Mouse (Mus musculus) MEL (cell line): Measurements from ENCODE around the gene Eef1a2. TPM values are rescaled to one million over a fixed set of nuclear protein-coding genes. Genes with fewer than 3 reads are reported as not detected.

Source experiments
- DNase-seq: peaks from one replicate; pipeline ENCODE4 v3.0.0; 2011; ENCODE audit warnings: low read depth, low spot score
- H3K27ac ChIP-seq: 2 replicates; pipeline ENCODE4 v1.5.1; 2012; ENCODE audit warnings: low read depth, mild to moderate bottlenecking, control low read depth, low read length, moderate library complexity; ENCODE audit not compliant: control insufficient read depth
- H3K27me3 ChIP-seq, 2 experiments: fragments of 150-350 bp in 1 of 2; sonication (generic) in 1 of 2; 2 replicates each; pipeline ENCODE4 v1.6.1; 2012; ENCODE audit warnings: low read length in 2 of 2, mild to moderate bottlenecking in 2 of 2, improper control_type of control experiment in 1 of 2, moderate library complexity in 1 of 2; ENCODE audit not compliant: insufficient read depth in 2 of 2, control insufficient read depth in 1 of 2
- H3K36me3 ChIP-seq, 2 experiments: 2 replicates each; pipeline ENCODE4 v1.6.1; 2012 to 2014; ENCODE audit warnings: low read length in 2 of 2, improper control_type of control experiment in 1 of 2, inconsistent platforms in 1 of 2, mild to moderate bottlenecking in 1 of 2; ENCODE audit not compliant: insufficient read depth in 2 of 2, control insufficient read depth in 1 of 2
- H3K4me1 ChIP-seq, 2 experiments: fragments of 150-350 bp in 1 of 2; sonication (generic) in 1 of 2; 2 replicates each; pipeline ENCODE4 v1.6.1; 2012; ENCODE audit warnings: low read length in 2 of 2, improper control_type of control experiment in 1 of 2, mild to moderate bottlenecking in 1 of 2; ENCODE audit not compliant: insufficient read depth in 2 of 2, control insufficient read depth in 1 of 2
- H3K4me3 ChIP-seq, 2 experiments: fragments of 150-350 bp in 1 of 2; sonication (generic) in 1 of 2; 2 replicates each; pipeline ENCODE4 v1.5.1; 2012; ENCODE audit warnings: low read depth in 2 of 2, low read length in 2 of 2, mild to moderate bottlenecking in 2 of 2, moderate library complexity in 2 of 2, control low read depth in 1 of 2, improper control_type of control experiment in 1 of 2; ENCODE audit not compliant: control insufficient read depth in 1 of 2, insufficient read depth in 1 of 2
- H3K79me2 ChIP-seq: 2 replicates; pipeline ENCODE4 v1.6.1; 2012; ENCODE audit warnings: mild to moderate bottlenecking, low read length, moderate library complexity; ENCODE audit not compliant: control insufficient read depth, poor library complexity, insufficient read depth
- H3K9ac ChIP-seq: 2 replicates; pipeline ENCODE4 v1.6.1; 2012; ENCODE audit warnings: low read depth, mild to moderate bottlenecking, control low read depth, low read length, moderate library complexity; ENCODE audit not compliant: control insufficient read depth, poor library complexity, severe bottlenecking
- H3K9me3 ChIP-seq: fragments of 150-350 bp; sonication (generic); replicated peaks from 2 replicates; pipeline ENCODE4 v1.6.1; 2012; ENCODE audit warnings: mild to moderate bottlenecking, low read length, improper control_type of control experiment, moderate library complexity; ENCODE audit not compliant: insufficient read depth
- BHLHE40 ChIP-seq: IDR thresholded peaks from 2 replicates; pipeline ENCODE4 v1.6.1; 2012; ENCODE audit warnings: low read depth, mild to moderate bottlenecking, inconsistent platforms, low read length, improper control_type of control experiment, borderline replicate concordance
- CHD1 ChIP-seq: IDR thresholded peaks from 2 replicates; pipeline ENCODE4 v1.6.1; 2012; ENCODE audit warnings: low read depth, mild to moderate bottlenecking, inconsistent platforms, low read length, improper control_type of control experiment
- CTCF ChIP-seq, 3 experiments: IDR thresholded peaks in 2 of 3; conservative IDR thresholded peaks in 1 of 3; 2 replicates each; pipeline ENCODE4 v1.5.1; 2011 to 2012; ENCODE audit warnings: low read length in 3 of 3, low read depth in 2 of 3, mild to moderate bottlenecking in 2 of 3, improper control_type of control experiment in 1 of 3, inconsistent platforms in 1 of 3, mixed read lengths in 1 of 3, moderate library complexity in 1 of 3; ENCODE audit not compliant: control insufficient read depth in 1 of 3, insufficient read depth in 1 of 3, poor library complexity in 1 of 3, severe bottlenecking in 1 of 3
- E2F4 ChIP-seq: IDR thresholded peaks from 2 replicates; pipeline ENCODE4 v1.6.1; 2011; ENCODE audit warnings: low read depth, low read length, improper control_type of control experiment, borderline replicate concordance
- ELF1 ChIP-seq: IDR thresholded peaks from 2 replicates; pipeline ENCODE4 v1.6.1; 2014; ENCODE audit warnings: low read depth, mild to moderate bottlenecking, inconsistent platforms, low read length, improper control_type of control experiment, moderate library complexity
- EP300 ChIP-seq, 2 experiments: IDR thresholded peaks; 2 replicates each; pipeline ENCODE4 v1.6.1; 2011; ENCODE audit warnings: improper control_type of control experiment in 2 of 2, low read length in 2 of 2, low read depth in 1 of 2, mild to moderate bottlenecking in 1 of 2
- GATA1 ChIP-seq: IDR thresholded peaks from 2 replicates; pipeline ENCODE4 v1.6.1; 2011; ENCODE audit warnings: low read depth, low read length, improper control_type of control experiment
- HCFC1 ChIP-seq: IDR thresholded peaks from 2 replicates; pipeline ENCODE4 v1.6.1; 2012; ENCODE audit warnings: low read depth, mild to moderate bottlenecking, inconsistent platforms, low read length, improper control_type of control experiment, moderate library complexity
- JUND ChIP-seq: IDR thresholded peaks from 2 replicates; pipeline ENCODE4 v1.6.1; 2011; ENCODE audit warnings: low read depth, mild to moderate bottlenecking, improper control_type of control experiment, low read length
- MAFK ChIP-seq: IDR thresholded peaks from 2 replicates; pipeline ENCODE4 v1.6.1; 2011; ENCODE audit warnings: low read depth, mild to moderate bottlenecking, low read length, improper control_type of control experiment, borderline replicate concordance
- MEF2A ChIP-seq: IDR thresholded peaks from 2 replicates; pipeline ENCODE4 v1.6.1; 2014; ENCODE audit warnings: low read depth, mild to moderate bottlenecking, inconsistent platforms, low read length, improper control_type of control experiment; ENCODE audit not compliant: poor library complexity, insufficient replicate concordance, severe bottlenecking; ENCODE audit errors: extremely low read depth
- MXI1 ChIP-seq: IDR thresholded peaks from 2 replicates; pipeline ENCODE4 v1.6.1; 2011; ENCODE audit warnings: mild to moderate bottlenecking, low read depth, low read length, improper control_type of control experiment
- MYB ChIP-seq: IDR thresholded peaks from 2 replicates; pipeline ENCODE4 v1.6.1; 2011; ENCODE audit warnings: mild to moderate bottlenecking, low read depth, low read length, improper control_type of control experiment
- NRF1 ChIP-seq: IDR thresholded peaks from 2 replicates; pipeline ENCODE4 v1.6.1; 2014; ENCODE audit warnings: low read depth, mild to moderate bottlenecking, inconsistent platforms, low read length, improper control_type of control experiment, moderate library complexity; ENCODE audit not compliant: poor library complexity, insufficient read depth, severe bottlenecking
- POLR2A ChIP-seq, 2 experiments: IDR thresholded peaks; 2 replicates each; pipeline ENCODE4 v1.6.1; 2011 to 2012; ENCODE audit warnings: low read length in 2 of 2, mild to moderate bottlenecking in 2 of 2, control low read depth in 1 of 2, improper control_type of control experiment in 1 of 2, low read depth in 1 of 2, moderate library complexity in 1 of 2; ENCODE audit not compliant: control insufficient read depth in 1 of 2, insufficient read depth in 1 of 2, poor library complexity in 1 of 2
- POLR2AphosphoS5 ChIP-seq: IDR thresholded peaks from 2 replicates; pipeline ENCODE4 v1.6.1; 2012; ENCODE audit warnings: low read depth, borderline replicate concordance, mild to moderate bottlenecking, inconsistent platforms, low read length, moderate library complexity, mixed read lengths
- RAD21 ChIP-seq: IDR thresholded peaks from 2 replicates; pipeline ENCODE4 v1.6.1; 2011; ENCODE audit warnings: mild to moderate bottlenecking, low read depth, low read length, improper control_type of control experiment
- SIN3A ChIP-seq: IDR thresholded peaks from 2 replicates; pipeline ENCODE4 v1.6.1; 2012; ENCODE audit warnings: low read length, improper control_type of control experiment, inconsistent platforms
- TAL1 ChIP-seq: IDR thresholded peaks from 2 replicates; pipeline ENCODE4 v1.6.1; 2012; ENCODE audit warnings: mild to moderate bottlenecking, inconsistent platforms, low read length, moderate library complexity, mixed read lengths
- TBP ChIP-seq: IDR thresholded peaks from 2 replicates; pipeline ENCODE4 v1.8.0; 2011; ENCODE audit warnings: low read depth, low read length, improper control_type of control experiment
- UBTF ChIP-seq: IDR thresholded peaks from 2 replicates; pipeline ENCODE4 v1.6.1; 2012; ENCODE audit warnings: low read depth, mild to moderate bottlenecking, inconsistent platforms, low read length, improper control_type of control experiment, moderate library complexity, borderline replicate concordance; ENCODE audit not compliant: insufficient read depth
- USF2 ChIP-seq, 2 experiments: IDR thresholded peaks; 2 replicates each; pipeline ENCODE4 v1.6.1; 2011 to 2012; ENCODE audit warnings: improper control_type of control experiment in 2 of 2, low read length in 2 of 2, borderline replicate concordance in 1 of 2, inconsistent platforms in 1 of 2, low read depth in 1 of 2, mild to moderate bottlenecking in 1 of 2; ENCODE audit not compliant: insufficient read depth in 1 of 2
- polyA plus RNA-seq, 2 experiments: library from polyadenylated mRNA; stranded (reverse) in 1 of 2; unstranded in 1 of 2; fragments of >175 nt in 1 of 2; fragments of >200 nt in 1 of 2; gene quantifications; 2 replicates each; pipeline versions ENCODE4 v1.2.1 to v1.2.4; 2012; ENCODE audit warnings: low replicate concordance in 2 of 2, low read depth in 1 of 2; ENCODE audit not compliant: insufficient read length in 2 of 2, insufficient read depth in 1 of 2, missing spikeins in 1 of 2
- total RNA-seq: library from RNA; depleted of rRNA; stranded (reverse); fragments of 300-350 nt; gene quantifications from 2 replicates; pipeline ENCODE4 v1.2.3, GENCODE M21; 2012

The Eef1a2 gene
- total and polyA plus RNA-seq, 3 experiments = not detected

- no peak for TF ChIP-seq CTCF (IDR thresholded peaks at IDR 0.05 in 2 of 3, conservative IDR thresholded peaks at IDR 0.05 in 1 of 3; ENCODE audit: control insufficient read depth in 1 of 3, insufficient read depth in 1 of 3, low read depth in 2 of 3, low read length in 3 of 3, poor library complexity in 1 of 3, severe bottlenecking in 1 of 3)
- TF ChIP-seq BHLHE40 = no peak
- no peak for TF ChIP-seq MEF2A
- TF ChIP-seq CHD1 = no peak
- TF ChIP-seq NRF1 = no peak
- TF ChIP-seq ELF1 = no peak
- TF ChIP-seq UBTF = no peak
- no peak for TF ChIP-seq HCFC1
- no peak for TF ChIP-seq RAD21
- TF ChIP-seq SIN3A = no peak
- TF ChIP-seq MXI1 = no peak
- no peak for TF ChIP-seq MAFK
- no peak for TF ChIP-seq JUND
- no peak for TF ChIP-seq GATA1
- no peak for TF ChIP-seq USF2 (IDR thresholded peaks at IDR 0.05; ENCODE audit: borderline replicate concordance in 1 of 2, insufficient read depth in 1 of 2, low read depth in 1 of 2, low read length in 2 of 2)
- TF ChIP-seq TAL1 = no peak
- no peak for TF ChIP-seq EP300 (IDR thresholded peaks at IDR 0.05; ENCODE audit: low read depth in 1 of 2, low read length in 2 of 2)
- no peak for TF ChIP-seq TBP
- no peak for TF ChIP-seq POLR2AphosphoS5
- no peak for TF ChIP-seq MYB
- Histone ChIP-seq H3K27me3 (no peaks in the 10 kb centered on the region; a peak in 1 of 4 replicates), H3K9me3 (no peaks in the 10 kb centered on the region), H3K9ac (no peak overlapping the region), H3K79me2 (no peaks in the 10 kb centered on the region), H3K4me3 (no peak overlapping the region), H3K27ac (no peak overlapping the region), H3K4me1 (no peaks in the 10 kb centered on the region), H3K36me3 (no peaks in the 10 kb centered on the region)
- no peak for DNase-seq
Measured at GRCm38 (mm10) chr2:181155801-181156200, 1.0 kb downstream of the Eef1a2 start.

DNA sequence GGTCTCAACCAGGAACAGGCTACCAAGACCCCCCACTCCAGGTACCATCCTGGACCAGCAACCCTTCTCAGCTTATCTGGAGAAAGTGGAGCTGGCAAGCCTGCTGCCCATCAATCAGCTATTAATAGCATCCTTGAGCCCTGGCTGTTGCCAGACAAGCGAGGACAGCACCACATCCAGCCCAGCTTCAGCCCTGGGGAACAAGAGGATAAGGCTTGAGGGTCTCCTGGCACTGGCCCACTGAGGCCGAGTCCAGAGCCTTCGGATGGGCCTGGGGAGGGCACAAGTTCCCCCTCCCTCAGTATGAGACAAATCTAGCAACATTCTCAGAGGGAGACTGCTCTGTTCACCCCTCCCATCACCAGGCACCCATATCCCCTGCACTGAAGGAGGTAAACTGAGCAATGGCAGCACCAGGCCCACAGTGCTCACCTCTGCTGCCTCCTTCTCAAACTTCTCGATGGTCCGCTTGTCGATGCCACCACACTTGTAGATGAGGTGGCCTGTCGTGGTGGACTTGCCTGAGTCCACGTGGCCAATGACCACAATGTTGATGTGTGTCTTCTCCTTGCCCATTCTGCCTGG is 1.9 kb downstream of the Eef1a2 start:
- H3K4me3 ChIP-seq = no peak overlapping the region
- H3K9me3 ChIP-seq = no peaks in the 10 kb centered on the region
- H3K36me3 ChIP-seq = no peaks in the 10 kb centered on the region
- TF ChIP-seq CTCF (IDR thresholded peaks at IDR 0.05 in 2 of 3, conservative IDR thresholded peaks at IDR 0.05 in 1 of 3; ENCODE audit: control insufficient read depth in 1 of 3, insufficient read depth in 1 of 3, low read depth in 2 of 3, low read length in 3 of 3, poor library complexity in 1 of 3, severe bottlenecking in 1 of 3) (no peak), E2F4 (no peak), GATA1 (no peak), POLR2A (IDR thresholded peaks at IDR 0.05; ENCODE audit: control insufficient read depth in 1 of 2, insufficient read depth in 1 of 2, low read depth in 1 of 2, low read length in 2 of 2, poor library complexity in 1 of 2) (no peak)
- no peak overlapping the region for H3K9ac ChIP-seq
- no peaks in the 10 kb centered on the region; a peak in 1 of 4 replicates for H3K27me3 ChIP-seq
- no peaks in the 10 kb centered on the region for H3K79me2 ChIP-seq
- no peak for DNase-seq
- no peak overlapping the region for H3K27ac ChIP-seq
- no peaks in the 10 kb centered on the region for H3K4me1 ChIP-seq
